Mouse (Mus musculus) left cerebral cortex, adult 9 months (tissue): ENCODE measurements around the gene Avl9.
A peak's percentile ranks its signal among the peaks of the same experiment; 100 is the strongest.

Experiments
- DNase-seq, 2 experiments: peaks; one replicate each; pipeline ENCODE4 v3.0.0; 2022; ENCODE audit warnings: low spot score in 2 of 2

Gene Avl9

GRCm38 (mm10) chr6:56794834-56795233 is 80.1 kb downstream of the Avl9 start:
- no peak for DNase-seq

DNA sequence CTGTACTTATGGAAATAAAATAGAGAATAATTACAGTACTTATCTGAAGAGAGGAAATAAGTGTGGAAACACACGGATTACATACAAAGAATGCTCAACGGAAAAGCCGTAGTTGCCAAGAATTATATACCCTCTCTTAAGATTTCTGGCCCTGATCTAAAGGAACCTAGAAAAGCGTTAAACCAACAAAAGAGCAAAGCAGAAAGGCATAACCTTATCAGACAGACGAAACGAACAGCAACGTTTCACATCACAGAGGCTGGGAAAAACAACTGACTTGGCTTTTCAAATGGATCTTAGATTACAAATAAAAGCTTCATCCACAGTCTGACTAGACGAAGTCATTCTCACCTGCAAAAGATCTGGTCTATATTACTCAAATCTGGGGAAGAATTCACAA is 81.5 kb downstream of the Avl9 start:
- no peak for DNase-seq

DNA sequence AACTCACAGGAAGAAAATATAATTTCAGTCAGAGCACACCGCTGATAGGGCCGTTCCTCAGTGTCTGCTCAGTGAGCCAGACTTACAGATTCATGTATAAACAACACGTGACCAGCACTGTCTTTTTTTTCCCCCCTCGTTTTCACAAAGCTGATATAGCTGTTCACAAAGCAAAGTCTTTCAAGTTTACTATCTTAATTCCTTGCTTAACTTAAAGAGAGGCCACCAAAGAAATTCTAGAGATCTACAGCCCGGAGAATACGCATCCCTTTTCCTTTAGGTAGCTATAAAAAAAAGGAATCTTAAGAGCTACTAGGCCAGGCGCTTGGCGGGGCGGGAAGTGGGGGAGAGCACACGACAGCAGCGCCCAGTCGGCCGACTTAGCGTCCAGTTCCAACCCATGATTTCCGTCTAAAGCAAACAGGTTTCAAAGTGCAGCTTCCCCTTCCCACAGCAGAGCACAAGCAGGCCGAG is 82.0 kb downstream of the Avl9 start:
- peak in 1 of 2 experiments; percentile 22 for DNase-seq

- peak; percentile 83 to 93 for DNase-seq
These were observed 82.8 kb downstream of the Avl9 start, which contains the start of gene Kbtbd2 for GRCm38 (mm10) chr6:56797311-56798151. Gene Kbtbd2, minus strand, starts transcription at chr6:56797813.

DNA sequence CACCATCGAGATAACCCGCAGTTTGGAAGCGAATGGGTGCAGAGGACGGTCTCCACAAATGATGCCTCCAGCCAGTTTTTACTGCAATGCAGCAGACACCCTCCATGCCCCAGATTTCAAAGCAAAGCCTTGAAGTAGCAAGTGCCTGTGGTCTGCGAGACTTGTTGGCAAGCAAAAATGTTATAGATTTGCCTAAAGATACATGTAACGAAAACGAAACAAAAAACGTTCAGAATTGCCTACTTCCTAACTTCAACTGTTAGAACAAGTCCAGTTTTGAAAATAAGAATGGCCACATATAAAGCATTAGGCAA is 83.4 kb downstream of the Avl9 start:
- DNase-seq = no peak

GRCm38 (mm10) chr6:56805026-56805425 is 90.3 kb downstream of the Avl9 start:
- DNase-seq = no peak

GRCm38 (mm10) chr6:56806195-56806594 is 91.5 kb downstream of the Avl9 start:
- DNase-seq = peak; percentile 36 to 38

- DNase-seq = peak in 1 of 2 experiments; percentile 65
These were observed 94.0 kb downstream of the Avl9 start for GRCm38 (mm10) chr6:56808656-56809055.
